Comparison of ENCODE assay signal across 15 mouse cellular contexts in genomic region chr13:45694921-45695437, GRCm38 (mm10).
DNase-seq lines count a peak whose midpoint lies in the region; ATAC-seq lines count a peak whose summit lies in the region.
"Had no signal": no experiment of that assay in that cellular context is flagged by ENCODE, and none has a peak within 500 bp of the region (broad histone marks: within the 10 kb centered on the region; RNA-seq: fewer than 3 reads in every experiment).

No protein-coding gene starts in this region.

- peaks cover 4% of the 10 kb centered on the region; the same call in 1 of the 2 replicates for H3K9me3 ChIP-seq in liver, embryonic 12.5 days (replicated peaks)
- H3K9me3 ChIP-seq: limb, embryonic 10.5 days; neural tube, embryonic 15.5 days had no signal

- peak; percentile 69 for ATAC-seq in cerebellum, adult (ENCODE audit: insufficient number of reproducible peaks, low FRiP score, low TSS enrichment)
- ATAC-seq in CD4-positive, CD25-positive, alpha-beta regulatory T cell, adult 4 months: peak; percentile 25
- no peak for ATAC-seq in liver, embryonic 12.5 days
- ATAC-seq: liver, postnatal 0 days had no signal

- H3K9ac ChIP-seq in liver, embryonic 12.5 days: no peak overlapping the region
- H3K9ac ChIP-seq: liver, postnatal 0 days; neural tube, embryonic 15.5 days had no signal

- H3K27me3 ChIP-seq in liver, embryonic 12.5 days (replicated peaks): no peaks in the 10 kb centered on the region
- H3K27me3 ChIP-seq: neural tube, embryonic 15.5 days had no signal

- H3K36me3 ChIP-seq in liver, embryonic 12.5 days: 0 out of 2 replicates have a peak, but pooled peaks cover 6% of the 10 kb centered on the region
- H3K36me3 ChIP-seq: limb, embryonic 10.5 days had no signal

- H3K27ac ChIP-seq in liver, embryonic 12.5 days: no peak overlapping the region
- H3K27ac ChIP-seq: limb, embryonic 10.5 days; neural tube, embryonic 15.5 days had no signal

- WGBS in large intestine, adult 2 months: 39% methylated on average over 12 of the region's 12 CpGs
- WGBS in liver, embryonic 12.5 days (ENCODE audit: insufficient replicate concordance): 79% methylated on average over 12 of the region's 12 CpGs

- DNase-seq in cerebellum, postnatal 4 days (ENCODE audit: low spot score in 2 of 2): no peak
- DNase-seq in cerebellum, postnatal 25 days: peak; percentile 48 to 62
- peak; percentile 27 for DNase-seq in large intestine, adult 2 months (ENCODE audit: low read depth, low spot score)
- no peak for DNase-seq in layer of hippocampus, adult 18-20 months (ENCODE audit: low spot score in 2 of 2)
- no peak for DNase-seq in adipocyte (ENCODE audit: low spot score)
- DNase-seq: adrenal gland, adult 2 months; gastrocnemius, postnatal 14 days; liver, postnatal 0 days; right cerebral cortex, postnatal 4 days had no signal

- no peak overlapping the region for H3K4me3 ChIP-seq in liver, embryonic 12.5 days
- H3K4me3 ChIP-seq: erythroblast, embryonic 14.5 days; limb, embryonic 10.5 days; neural tube, embryonic 15.5 days had no signal

- H3K4me1 ChIP-seq in liver, embryonic 12.5 days: peaks cover 19% of the 10 kb centered on the region

- no peak overlapping the region for H3K4me2 ChIP-seq in liver, embryonic 12.5 days
- H3K4me2 ChIP-seq: neural tube, embryonic 15.5 days had no signal

Comparison
In these comparisons a context has a peak if more than half of its experiments do, and no peak if none do; other contexts are left out.
1. DNase-seq: peak in cerebellum, postnatal 25 days (2 of 2) and large intestine, adult 2 months (single experiment); none in cerebellum, postnatal 4 days (0 of 2), layer of hippocampus, adult 18-20 months (0 of 2) and adipocyte (single experiment).